Mouse (Mus musculus): ENCODE measurements around the gene Gm17324. TPM values are rescaled to one million over a fixed set of nuclear protein-coding genes. Genes with fewer than 3 reads are reported as not detected.
A peak's percentile ranks its signal among the peaks of the same experiment; 100 is the strongest.

Gene Gm17324
- polyA plus RNA-seq, 1 experiment = not detected

GRCm38 (mm10) chr9:78474771-78475382 is 26.3 kb upstream of the Gm17324 start:
- no peak for TF ChIP-seq POLR2A (IDR thresholded peaks at IDR 0.05; ENCODE audit: insufficient read depth, low read depth, low read length)
- TF ChIP-seq CTCF (IDR thresholded peaks at IDR 0.05; ENCODE audit: insufficient read depth, low read depth, low read length) = no peak
- WGBS = 65% methylated on average over 5 of the region's 5 CpGs

GRCm38 (mm10) chr9:78474270-78474669 is 25.7 kb upstream of the Gm17324 start:
- Histone ChIP-seq H3K27ac (ENCODE audit: insufficient read depth, low read depth, low read length) (no peak overlapping the region), H3K4me3 (ENCODE audit: insufficient read depth, low read depth, low read length) (no peak overlapping the region), H3K4me1 (ENCODE audit: control insufficient read depth, insufficient read depth, low read length) (peaks cover 2% of the 10 kb centered on the region; the same call in 1 of the 2 replicates)
- TF ChIP-seq CTCF (IDR thresholded peaks at IDR 0.05; ENCODE audit: insufficient read depth, low read depth, low read length) = no peak
- no peak for TF ChIP-seq POLR2A (IDR thresholded peaks at IDR 0.05; ENCODE audit: insufficient read depth, low read depth, low read length)
- 66% methylated on average over 2 of the region's 2 CpGs for WGBS

More at GRCm38 (mm10) chr9:78474771-78475382, 26.3 kb upstream of the Gm17324 start:
- Histone ChIP-seq H3K27ac (ENCODE audit: insufficient read depth, low read depth, low read length) (no peak overlapping the region), H3K4me3 (ENCODE audit: insufficient read depth, low read depth, low read length) (no peak overlapping the region), H3K4me1 (ENCODE audit: control insufficient read depth, insufficient read depth, low read length) (peaks cover 4% of the 10 kb centered on the region; the same call in 1 of the 2 replicates)

- no peaks in the 10 kb centered on the region for H3K4me1 ChIP-seq (ENCODE audit: control insufficient read depth, insufficient read depth, low read length)
- H3K27ac ChIP-seq (ENCODE audit: insufficient read depth, low read depth, low read length) = no peak overlapping the region
- H3K4me3 ChIP-seq (ENCODE audit: insufficient read depth, low read depth, low read length) = no peak overlapping the region
- WGBS = 85% methylated on average over 8 of the region's 8 CpGs
- no peak for TF ChIP-seq CTCF (IDR thresholded peaks at IDR 0.05; ENCODE audit: insufficient read depth, low read depth, low read length)
- TF ChIP-seq POLR2A (IDR thresholded peaks at IDR 0.05; ENCODE audit: insufficient read depth, low read depth, low read length) = no peak
Observed at GRCm38 (mm10) chr9:78473588-78473987, 25.0 kb upstream of the Gm17324 start.

GRCm38 (mm10) chr9:78465725-78466124 is 17.1 kb upstream of the Gm17324 start:
- WGBS = 86% methylated on average over 3 of the region's 3 CpGs
- TF ChIP-seq CTCF (IDR thresholded peaks at IDR 0.05; ENCODE audit: insufficient read depth, low read depth, low read length) (no peak), POLR2A (IDR thresholded peaks at IDR 0.05; ENCODE audit: insufficient read depth, low read depth, low read length) (no peak)
- Histone ChIP-seq H3K4me1 (ENCODE audit: control insufficient read depth, insufficient read depth, low read length) (no peaks in the 10 kb centered on the region), H3K27ac (ENCODE audit: insufficient read depth, low read depth, low read length) (no peak overlapping the region), H3K4me3 (ENCODE audit: insufficient read depth, low read depth, low read length) (no peak overlapping the region)

GRCm38 (mm10) chr9:78463337-78463736 is 14.8 kb upstream of the Gm17324 start:
- Histone ChIP-seq H3K4me1 (ENCODE audit: control insufficient read depth, insufficient read depth, low read length) (no peaks in the 10 kb centered on the region), H3K27ac (ENCODE audit: insufficient read depth, low read depth, low read length) (no peak overlapping the region), H3K4me3 (ENCODE audit: insufficient read depth, low read depth, low read length) (no peak overlapping the region)
- no peak for TF ChIP-seq POLR2A (IDR thresholded peaks at IDR 0.05; ENCODE audit: insufficient read depth, low read depth, low read length)
- 91% methylated on average over 4 of the region's 4 CpGs for WGBS

- Histone ChIP-seq H3K4me1 (ENCODE audit: control insufficient read depth, insufficient read depth, low read length) (no peaks in the 10 kb centered on the region), H3K27ac (ENCODE audit: insufficient read depth, low read depth, low read length) (no peak overlapping the region), H3K4me3 (ENCODE audit: insufficient read depth, low read depth, low read length) (no peak overlapping the region)
- WGBS = 91% methylated on average over 8 of the region's 8 CpGs
- TF ChIP-seq POLR2A (IDR thresholded peaks at IDR 0.05; ENCODE audit: insufficient read depth, low read depth, low read length) = no peak
- TF ChIP-seq CTCF (IDR thresholded peaks at IDR 0.05; ENCODE audit: insufficient read depth, low read depth, low read length) = no peak
Observed at GRCm38 (mm10) chr9:78457026-78457425, 8.4 kb upstream of the Gm17324 start.

- WGBS = 72% methylated on average over 4 of the region's 4 CpGs
Observed at GRCm38 (mm10) chr9:78451382-78451781, 2.8 kb upstream of the Gm17324 start.

GRCm38 (mm10) chr9:78450404-78450803 is 1.8 kb upstream of the Gm17324 start:
- WGBS = 80% methylated on average over 5 of the region's 5 CpGs
- TF ChIP-seq POLR2A (IDR thresholded peaks at IDR 0.05; ENCODE audit: insufficient read depth, low read depth, low read length) (no peak), CTCF (IDR thresholded peaks at IDR 0.05; ENCODE audit: insufficient read depth, low read depth, low read length) (no peak)
- H3K4me1 ChIP-seq (ENCODE audit: control insufficient read depth, insufficient read depth, low read length) = peaks cover 3% of the 10 kb centered on the region; the same call in 1 of the 2 replicates
- no peak overlapping the region for H3K27ac ChIP-seq (ENCODE audit: insufficient read depth, low read depth, low read length)
- H3K4me3 ChIP-seq (ENCODE audit: insufficient read depth, low read depth, low read length) = no peak overlapping the region

More at GRCm38 (mm10) chr9:78451382-78451781, 2.8 kb upstream of the Gm17324 start:
- no peak overlapping the region for H3K27ac ChIP-seq (ENCODE audit: insufficient read depth, low read depth, low read length)
- no peak for TF ChIP-seq CTCF (IDR thresholded peaks at IDR 0.05; ENCODE audit: insufficient read depth, low read depth, low read length)
- no peak for TF ChIP-seq POLR2A (IDR thresholded peaks at IDR 0.05; ENCODE audit: insufficient read depth, low read depth, low read length)
- no peak overlapping the region for H3K4me3 ChIP-seq (ENCODE audit: insufficient read depth, low read depth, low read length)
- H3K4me1 ChIP-seq (ENCODE audit: control insufficient read depth, insufficient read depth, low read length) = peaks cover 3% of the 10 kb centered on the region; the same call in 1 of the 2 replicates

GRCm38 (mm10) chr9:78447606-78447972 is 997 bp downstream of the Gm17324 start:
- WGBS = 22% methylated on average over 9 of the region's 9 CpGs
- peaks cover 9% of the 10 kb centered on the region for H3K4me1 ChIP-seq (ENCODE audit: control insufficient read depth, insufficient read depth, low read length)
- H3K27ac ChIP-seq (ENCODE audit: insufficient read depth, low read depth, low read length) = no peak overlapping the region; the same call in 1 of the 2 replicates
- TF ChIP-seq POLR2A (IDR thresholded peaks at IDR 0.05; ENCODE audit: insufficient read depth, low read depth, low read length) = no peak
- no peak for TF ChIP-seq CTCF (IDR thresholded peaks at IDR 0.05; ENCODE audit: insufficient read depth, low read depth, low read length)
- peak overlapping the region; percentile 69 for H3K4me3 ChIP-seq (ENCODE audit: insufficient read depth, low read depth, low read length)

Data from olfactory bulb, adult 2 months (tissue).